Mouse (Mus musculus) monocyte, adult 5-6 weeks (primary cell): ENCODE measurements at regions not wholly inside any gene's neighbourhood (a gene's known extent, or its start where the extent isn't known, plus 50 kb on each side); places are given as distances from the start of the nearest gene placed in this dataset.

Experiments
- ATAC-seq: fragments of 153-309, 156-312 bp; replicated peaks from 2 replicates; pipeline ENCODE4 v1.8.0; 2017; ENCODE audit warnings: mild to moderate bottlenecking; ENCODE audit not compliant: low TSS enrichment, insufficient number of reproducible peaks, severe bottlenecking, poor library complexity, low FRiP score

GRCm38 (mm10) chr6:51641965-51642364 is 118.3 kb downstream of the Snx10 start:
- ATAC-seq = 0 out of 2 replicates have a peak, but pooled peaks have one; percentile 17

- ATAC-seq = no peak
Measured at GRCm38 (mm10) chr6:51648813-51649212, 125.1 kb downstream of the Snx10 start.

GRCm38 (mm10) chr6:51653753-51654152 is 130.1 kb downstream of the Snx10 start:
- no peak for ATAC-seq

- no peak for ATAC-seq
Measured at GRCm38 (mm10) chr6:51654991-51655390, 131.3 kb downstream of the Snx10 start.

GRCm38 (mm10) chr6:51656078-51656477 is 132.4 kb downstream of the Snx10 start:
- no peak for ATAC-seq

GRCm38 (mm10) chr6:51656883-51657640 is 133.4 kb downstream of the Snx10 start:
- ATAC-seq = no peak

GRCm38 (mm10) chr6:51658360-51658759 is 134.7 kb downstream of the Snx10 start:
- no peak for ATAC-seq

GRCm38 (mm10) chr6:51663178-51663577 is 139.5 kb downstream of the Snx10 start:
- no peak for ATAC-seq

- ATAC-seq = no peak
Measured at GRCm38 (mm10) chr6:51664049-51664448, 140.3 kb downstream of the Snx10 start.

- ATAC-seq = no peak
Measured at GRCm38 (mm10) chr6:51667022-51667421, 143.3 kb downstream of the Snx10 start.

GRCm38 (mm10) chr6:51675342-51675945 is 151.7 kb downstream of the Snx10 start:
- ATAC-seq = no peak

- ATAC-seq = no peak
Measured at GRCm38 (mm10) chr6:51677162-51677996, 153.7 kb downstream of the Snx10 start.

GRCm38 (mm10) chr6:51678743-51679142 is 155.0 kb downstream of the Snx10 start:
- ATAC-seq = no peak

- no peak for ATAC-seq
Measured at GRCm38 (mm10) chr6:51680239-51680857, 156.6 kb downstream of the Snx10 start.

- ATAC-seq = no peak
Measured at GRCm38 (mm10) chr6:51683131-51683530, 159.4 kb downstream of the Snx10 start.

- ATAC-seq = no peak
Measured at GRCm38 (mm10) chr6:51685651-51686287, 162.1 kb downstream of the Snx10 start.

- ATAC-seq = no peak
Measured at GRCm38 (mm10) chr6:51690795-51691563, 167.3 kb downstream of the Snx10 start.

GRCm38 (mm10) chr6:51693984-51694383 is 170.3 kb downstream of the Snx10 start:
- ATAC-seq = no peak
